Mouse (Mus musculus) activated CD4-positive, CD25-positive, alpha-beta regulatory T cell, adult 4 months (primary cell): ENCODE data around the gene Mrs2. TPM values are rescaled to one million over a fixed set of nuclear protein-coding genes. Genes with fewer than 3 reads are reported as not detected.

Source experiments
- ATAC-seq: one replicate; pipeline ENCODE4 v1.8.0; 2017
- polyA plus RNA-seq, 2 experiments: library from polyadenylated mRNA; unstranded; fragments of 100-300 nt; shearing (Covaris generic); gene quantifications; one replicate each; pipeline ENCODE4 v1.2.1; 2017

Mrs2 gene
- polyA plus RNA-seq, result 1 to 10 TPM; 5.6 to 5.7 TPM

GRCm38 (mm10) chr13:25019793-25020539 is at the start of gene Mrs2:
Gene Mrs2, minus strand, starts transcription at chr13:25020379.
- peak; percentile 83 for ATAC-seq

- ATAC-seq, result no peak
Measured at GRCm38 (mm10) chr13:25069765-25070164, 49.6 kb upstream of the Mrs2 start.

GRCm38 (mm10) chr13:25067183-25067582 is 47.0 kb upstream of the Mrs2 start:
- no peak for ATAC-seq

- no peak for ATAC-seq
Measured at GRCm38 (mm10) chr13:25066659-25067058, 46.5 kb upstream of the Mrs2 start.

- no peak for ATAC-seq
Measured at GRCm38 (mm10) chr13:25055873-25056667, 35.9 kb upstream of the Mrs2 start, which contains the start of gene Dcdc2a. Gene Dcdc2a, plus strand, starts transcription at chr13:25056004.

GRCm38 (mm10) chr13:25055111-25055554 is 35.0 kb upstream of the Mrs2 start:
- no peak for ATAC-seq

GRCm38 (mm10) chr13:25052671-25053070 is 32.5 kb upstream of the Mrs2 start:
- no peak for ATAC-seq

GRCm38 (mm10) chr13:25039488-25039887 is 19.3 kb upstream of the Mrs2 start:
- no peak for ATAC-seq

- no peak for ATAC-seq
Measured at GRCm38 (mm10) chr13:25027114-25027425, 6.9 kb upstream of the Mrs2 start.

- no peak for ATAC-seq
Measured at GRCm38 (mm10) chr13:25026409-25027113, 6.4 kb upstream of the Mrs2 start.

- no peak for ATAC-seq
Measured at GRCm38 (mm10) chr13:25024655-25025054, 4.5 kb upstream of the Mrs2 start.

- ATAC-seq, result no peak
Measured at GRCm38 (mm10) chr13:25023129-25023528, 3.0 kb upstream of the Mrs2 start.

GRCm38 (mm10) chr13:25022386-25022785 is 2.2 kb upstream of the Mrs2 start:
- ATAC-seq, result no peak

- ATAC-seq, result no peak
Measured at GRCm38 (mm10) chr13:25020540-25020892, 337 bp upstream of the Mrs2 start.

GRCm38 (mm10) chr13:25018316-25018715 is 1.9 kb downstream of the Mrs2 start:
- no peak for ATAC-seq

- peak; percentile 43 for ATAC-seq
Measured at GRCm38 (mm10) chr13:25007115-25007514, 13.1 kb downstream of the Mrs2 start.

GRCm38 (mm10) chr13:25002965-25003364 is 17.2 kb downstream of the Mrs2 start:
- ATAC-seq, result no peak

- no peak for ATAC-seq
Measured at GRCm38 (mm10) chr13:24999538-24999937, 20.6 kb downstream of the Mrs2 start.

GRCm38 (mm10) chr13:24993160-24993559 is 27.0 kb downstream of the Mrs2 start:
- ATAC-seq, result no peak

GRCm38 (mm10) chr13:24989006-24989405 is 31.2 kb downstream of the Mrs2 start:
- ATAC-seq, result no peak

GRCm38 (mm10) chr13:24988391-24988790 is 31.8 kb downstream of the Mrs2 start:
- peak; percentile 77 for ATAC-seq

- no peak for ATAC-seq
Measured at GRCm38 (mm10) chr13:24985435-24985834, 34.7 kb downstream of the Mrs2 start.

GRCm38 (mm10) chr13:24981031-24981430 is 39.1 kb downstream of the Mrs2 start:
- no peak for ATAC-seq
